Mouse (Mus musculus) forebrain, embryonic 10.5 days (tissue): ENCODE measurements around the gene Inafm1. TPM values are rescaled to one million over a fixed set of nuclear protein-coding genes. Genes with fewer than 3 reads are reported as not detected.

Experiments
- DNase-seq: peaks from one replicate; pipeline ENCODE4 v3.0.0-alpha.2; 2017; ENCODE audit warnings: low spot score; ENCODE audit errors: extremely low spot score
- H3K27ac ChIP-seq: fragments of 300-500 bp; sonication (generic); 2 replicates; pipeline ENCODE4 v1.5.1; 2016; ENCODE audit warnings: mild to moderate bottlenecking
- H3K27me3 ChIP-seq: fragments of 300-500 bp; sonication (generic); 2 replicates; pipeline ENCODE4 v1.6.1; 2016; ENCODE audit warnings: mild to moderate bottlenecking; ENCODE audit not compliant: poor library complexity, severe bottlenecking
- H3K36me3 ChIP-seq: fragments of 300-500 bp; sonication (generic); replicated peaks from 2 replicates; pipeline ENCODE4 v1.6.1; 2016; ENCODE audit warnings: mild to moderate bottlenecking, moderate library complexity
- H3K4me1 ChIP-seq: fragments of 300-500 bp; sonication (generic); 2 replicates; pipeline ENCODE4 v1.6.1; 2016
- H3K4me3 ChIP-seq: fragments of 300-500 bp; sonication (generic); 2 replicates; pipeline ENCODE4 v1.5.1; 2016; ENCODE audit warnings: mild to moderate bottlenecking, moderate library complexity
- H3K9me3 ChIP-seq: fragments of 300-500 bp; sonication (generic); 2 replicates; pipeline ENCODE4 v1.6.1; 2016; ENCODE audit warnings: mild to moderate bottlenecking, moderate library complexity
- WGBS: fragments of 180-500 bp; shearing (Covaris S2); methylation state at CpG from one replicate; pipeline ENCODE4 v1.1.7; 2016; 5-methylcytosine and 5-hydroxymethylcytosine counted together
- polyA plus RNA-seq: library from polyadenylated mRNA; unstranded; fragments of >200 nt; fragmentation: Nextera tagmentation; extraction: Ambion mirVana; gene quantifications from 2 replicates; pipeline ENCODE4 v1.2.1, GENCODE M21; 2016

The Inafm1 gene
- polyA plus RNA-seq = 5.6 and 6.3 TPM in 2 replicates

- H3K4me1 ChIP-seq = peaks cover 42% of the 10 kb centered on the region
- H3K36me3 ChIP-seq = peaks cover 34% of the 10 kb centered on the region
- WGBS = under 1% methylated on average over 49 of the region's 49 CpGs
- peak; percentile 92 for DNase-seq
- peak within 1 kb of the TSS; percentile 87 for H3K27ac ChIP-seq
- H3K9me3 ChIP-seq = no peaks in the 10 kb centered on the region
- peaks cover 44% of the 10 kb centered on the region for H3K27me3 ChIP-seq
- H3K4me3 ChIP-seq = peak within 1 kb of the TSS; percentile 70
Measured at GRCm38 (mm10) chr7:16273081-16273765, at the start of gene Inafm1. Inafm1 (minus strand) TSS chr7:16273617.

DNA sequence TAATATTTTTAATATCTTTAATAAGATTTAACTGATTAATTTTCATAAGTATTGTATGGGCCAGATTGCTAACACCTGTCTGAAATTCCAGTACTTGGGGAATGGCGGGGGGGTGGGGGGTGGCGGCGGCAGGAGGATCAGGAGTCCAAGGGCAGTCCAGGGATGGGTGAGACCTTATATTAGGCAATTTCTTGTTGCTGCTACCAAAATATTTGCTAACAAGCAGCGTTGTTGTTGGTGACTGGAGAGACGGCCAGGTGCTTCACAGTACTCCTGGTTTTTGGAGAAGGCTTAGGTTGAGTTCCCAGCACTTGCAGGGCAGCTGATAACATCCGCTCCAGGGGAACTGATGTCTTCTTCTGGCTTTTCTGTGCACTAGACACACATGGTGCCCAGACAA, 47.1 kb upstream of the Inafm1 start:
- no peaks in the 10 kb centered on the region for H3K27me3 ChIP-seq
- DNase-seq = no peak
- whole genome bisulfite sequencing = 86% methylated on average over 6 of the region's 6 CpGs

GRCm38 (mm10) chr7:16319216-16319615, 45.8 kb upstream of the Inafm1 start:
- H3K4me3 ChIP-seq = no peak overlapping the region
- H3K9me3 ChIP-seq = no peaks in the 10 kb centered on the region
- WGBS = 95% methylated on average over 4 of the region's 4 CpGs
- H3K27ac ChIP-seq = no peak overlapping the region
- H3K27me3 ChIP-seq = no peaks in the 10 kb centered on the region
- peaks cover 13% of the 10 kb centered on the region for H3K4me1 ChIP-seq
- H3K36me3 ChIP-seq = peaks cover 39% of the 10 kb centered on the region
- DNase-seq = no peak

More for the DNA sequence above, 47.1 kb upstream of the Inafm1 start:
- H3K27ac ChIP-seq = no peak overlapping the region
- peaks cover 52% of the 10 kb centered on the region for H3K36me3 ChIP-seq
- no peak overlapping the region for H3K4me3 ChIP-seq
- H3K9me3 ChIP-seq = no peaks in the 10 kb centered on the region
- H3K4me1 ChIP-seq = peaks cover 2% of the 10 kb centered on the region; the same call in 1 of the 2 replicates

GRCm38 (mm10) chr7:16317094-16317493, 43.7 kb upstream of the Inafm1 start:
- H3K4me1 ChIP-seq = peaks cover 34% of the 10 kb centered on the region
- no peak for DNase-seq
- no peak overlapping the region for H3K4me3 ChIP-seq
- no peaks in the 10 kb centered on the region for H3K27me3 ChIP-seq
- H3K27ac ChIP-seq = no peak overlapping the region
- peaks cover 32% of the 10 kb centered on the region for H3K36me3 ChIP-seq
- no peaks in the 10 kb centered on the region for H3K9me3 ChIP-seq
- WGBS = 89% methylated on average over 14 of the region's 14 CpGs

DNA sequence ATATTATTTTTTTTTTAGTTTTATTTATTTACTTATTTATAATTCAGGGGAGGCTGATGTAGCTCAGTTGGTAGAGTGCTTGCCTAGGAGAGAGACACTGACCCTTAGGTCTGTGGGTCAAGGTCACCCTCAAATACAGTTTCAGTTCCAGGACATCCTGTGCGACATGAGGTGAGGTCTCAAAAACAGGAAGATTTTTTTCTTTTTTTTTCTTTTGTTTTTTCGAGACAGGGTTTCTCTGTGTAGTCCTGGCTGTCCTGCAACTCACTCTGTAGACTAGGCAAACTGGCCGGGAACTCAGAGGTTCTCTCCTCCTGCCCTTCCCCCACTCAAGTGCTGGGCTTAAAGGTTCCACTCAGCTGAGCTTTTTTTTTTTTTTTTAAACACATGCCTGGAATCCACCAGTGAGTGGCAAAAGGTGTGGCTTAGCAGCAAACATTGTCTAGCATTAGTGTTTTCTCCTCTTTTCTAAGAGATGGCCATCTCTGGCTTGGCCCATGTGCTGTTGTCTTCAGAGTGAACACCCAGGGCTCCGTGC, 41.9 kb upstream of the Inafm1 start:
- peaks cover 29% of the 10 kb centered on the region for H3K36me3 ChIP-seq
- H3K9me3 ChIP-seq = no peaks in the 10 kb centered on the region
- no peak overlapping the region for H3K27ac ChIP-seq
- H3K4me3 ChIP-seq = no peak overlapping the region
- H3K27me3 ChIP-seq = peaks cover 11% of the 10 kb centered on the region; the same call in 1 of the 2 replicates
- peaks cover 52% of the 10 kb centered on the region for H3K4me1 ChIP-seq
- 76% methylated on average over 4 of the region's 4 CpGs for WGBS
- DNase-seq = no peak

GRCm38 (mm10) chr7:16314221-16314775, 40.9 kb upstream of the Inafm1 start:
- Histone ChIP-seq H3K4me3 (peak overlapping the region; percentile 89), H3K4me1 (peaks cover 62% of the 10 kb centered on the region), H3K27ac (peak overlapping the region; percentile 99), H3K9me3 (no peaks in the 10 kb centered on the region), H3K36me3 (peaks cover 23% of the 10 kb centered on the region), H3K27me3 (peaks cover 11% of the 10 kb centered on the region; the same call in 1 of the 2 replicates)
- WGBS = 8% methylated on average over 13 of the region's 13 CpGs
- DNase-seq = no peak

- WGBS = under 1% methylated on average over 66 of the region's 66 CpGs
- Histone ChIP-seq H3K4me3 (peak overlapping the region; percentile 89), H3K27ac (peak overlapping the region; percentile 99), H3K9me3 (no peaks in the 10 kb centered on the region), H3K27me3 (peaks cover 11% of the 10 kb centered on the region; the same call in 1 of the 2 replicates), H3K36me3 (peaks cover 22% of the 10 kb centered on the region), H3K4me1 (peaks cover 69% of the 10 kb centered on the region)
- DNase-seq = peak; percentile 81
Measured at GRCm38 (mm10) chr7:16313481-16314220, 40.2 kb upstream of the Inafm1 start.

DNA sequence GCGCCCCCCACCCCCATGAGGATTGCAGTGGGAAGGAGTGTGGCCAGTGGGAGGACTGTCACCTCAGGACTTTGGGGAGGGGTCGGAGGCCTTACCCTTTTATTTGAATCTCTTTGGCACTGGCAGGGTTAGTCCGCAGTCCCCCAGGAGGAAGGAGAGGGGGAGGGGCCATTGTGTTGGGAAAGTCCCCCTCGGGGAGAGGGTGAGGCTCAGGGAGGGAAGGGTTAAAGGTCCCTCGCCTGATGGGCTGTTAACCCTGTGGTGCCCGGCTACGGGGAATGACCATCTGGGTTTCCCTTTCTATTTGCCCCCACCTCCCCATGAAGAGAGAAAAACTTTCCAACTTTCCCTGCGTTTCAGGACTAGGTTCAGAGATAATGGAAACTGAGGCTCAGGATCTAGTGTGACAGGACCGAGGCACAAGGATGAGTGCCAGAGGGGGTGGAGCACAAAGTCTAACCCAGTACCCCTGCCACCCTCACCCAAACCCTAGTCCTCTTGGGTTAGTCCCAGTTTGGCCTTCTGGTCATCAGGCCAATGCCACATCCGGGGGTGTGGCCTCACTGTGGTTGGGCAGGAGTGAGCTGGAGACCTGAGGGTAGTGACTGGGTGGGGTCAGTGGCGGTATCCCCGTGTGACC, 39.4 kb upstream of the Inafm1 start:
- Histone ChIP-seq H3K4me1 (peaks cover 73% of the 10 kb centered on the region), H3K27me3 (peaks cover 11% of the 10 kb centered on the region; the same call in 1 of the 2 replicates), H3K4me3 (peak overlapping the region; percentile 89), H3K27ac (peak overlapping the region; percentile 99), H3K9me3 (no peaks in the 10 kb centered on the region), H3K36me3 (peaks cover 17% of the 10 kb centered on the region)
- DNase-seq = peak; percentile 86
- WGBS = under 1% methylated on average over 12 of the region's 12 CpGs

- peaks cover 11% of the 10 kb centered on the region; the same call in 1 of the 2 replicates for H3K27me3 ChIP-seq
Measured at GRCm38 (mm10) chr7:16312011-16312671, 38.7 kb upstream of the Inafm1 start.

GRCm38 (mm10) chr7:16311453-16312004, 38.1 kb upstream of the Inafm1 start:
- H3K27me3 ChIP-seq = peaks cover 11% of the 10 kb centered on the region; the same call in 1 of the 2 replicates
- DNase-seq = peak; percentile 27
- under 1% methylated on average over 14 of the region's 14 CpGs for WGBS
- H3K27ac ChIP-seq = peak overlapping the region; percentile 99
- H3K9me3 ChIP-seq = no peaks in the 10 kb centered on the region
- peaks cover 73% of the 10 kb centered on the region for H3K4me1 ChIP-seq
- peak overlapping the region; percentile 89 for H3K4me3 ChIP-seq
- peaks cover 4% of the 10 kb centered on the region for H3K36me3 ChIP-seq

More at GRCm38 (mm10) chr7:16312011-16312671, 38.7 kb upstream of the Inafm1 start:
- WGBS = under 1% methylated on average over 49 of the region's 49 CpGs
- Histone ChIP-seq H3K4me3 (peak overlapping the region; percentile 89), H3K27ac (peak overlapping the region; percentile 99), H3K4me1 (peaks cover 73% of the 10 kb centered on the region), H3K9me3 (no peaks in the 10 kb centered on the region), H3K36me3 (peaks cover 10% of the 10 kb centered on the region)
- DNase-seq = no peak

GRCm38 (mm10) chr7:16310521-16311452, 37.4 kb upstream of the Inafm1 start:
- Histone ChIP-seq H3K4me1 (peaks cover 73% of the 10 kb centered on the region), H3K27me3 (peaks cover 11% of the 10 kb centered on the region; the same call in 1 of the 2 replicates), H3K9me3 (no peaks in the 10 kb centered on the region), H3K4me3 (peak overlapping the region; percentile 89), H3K27ac (peak overlapping the region; percentile 99), H3K36me3 (no peaks in the 10 kb centered on the region)
- WGBS = under 1% methylated on average over 31 of the region's 31 CpGs
- peak; percentile 49 for DNase-seq
